Mouse (Mus musculus) embryonic facial prominence, embryonic 15.5 days (tissue): ENCODE results near the gene Spg20. TPM values are rescaled to one million over a fixed set of nuclear protein-coding genes. Genes with fewer than 3 reads are reported as not detected.

Experiments used
- ATAC-seq: fragments of 200-750 bp; cut with Nextera tagmentation; 2 replicates; pipeline ENCODE4 v1.8.0; 2017; ENCODE audit warnings: low read depth, moderate TSS enrichment; ENCODE audit not compliant: insufficient number of reproducible peaks, low FRiP score, low TSS enrichment
- H3K27ac ChIP-seq: fragments of 300-500 bp; sonication (generic); replicated peaks from 2 replicates; pipeline ENCODE4 v1.5.1; 2015; ENCODE audit warnings: mild to moderate bottlenecking, inconsistent platforms
- H3K27me3 ChIP-seq: fragments of 300-500 bp; sonication (generic); 2 replicates; pipeline ENCODE4 v1.6.1; 2015; ENCODE audit warnings: inconsistent platforms
- H3K36me3 ChIP-seq: fragments of 300-500 bp; sonication (generic); 2 replicates; pipeline ENCODE4 v1.6.1; 2015; ENCODE audit warnings: mild to moderate bottlenecking, inconsistent platforms
- H3K4me1 ChIP-seq: fragments of 300-500 bp; sonication (generic); 2 replicates; pipeline ENCODE4 v1.6.1; 2015; ENCODE audit warnings: inconsistent platforms
- H3K4me2 ChIP-seq: fragments of 300-500 bp; sonication (generic); replicated peaks from 2 replicates; pipeline ENCODE4 v1.6.1; 2015; ENCODE audit warnings: mild to moderate bottlenecking, inconsistent platforms
- H3K4me3 ChIP-seq: fragments of 300-500 bp; sonication (generic); replicated peaks from 2 replicates; pipeline ENCODE4 v1.5.1; 2015; ENCODE audit warnings: mild to moderate bottlenecking, inconsistent platforms
- H3K9ac ChIP-seq: fragments of 300-500 bp; sonication (generic); 2 replicates; pipeline ENCODE4 v1.6.1; 2015; ENCODE audit warnings: inconsistent platforms
- H3K9me3 ChIP-seq: fragments of 300-500 bp; sonication (generic); replicated peaks from 2 replicates; pipeline ENCODE4 v1.6.1; 2016; ENCODE audit warnings: inconsistent platforms
- WGBS: fragments of 180-500 bp; shearing (Covaris S2); methylation state at CpG from one replicate; pipeline ENCODE4 v1.1.7; 2015; 5-methylcytosine and 5-hydroxymethylcytosine counted together
- polyA plus RNA-seq: library from polyadenylated mRNA; unstranded; fragments of >200 nt; fragmentation: Nextera tagmentation; extraction: Ambion mirVana; gene quantifications from 2 replicates; pipeline ENCODE4 v1.2.1, GENCODE M21; 2015

Spg20 gene
- polyA plus RNA-seq, 1 experiment from 2014 or later: 67.8 TPM

- no peaks in the 10 kb centered on the region for H3K9me3 ChIP-seq
- no peak for ATAC-seq
Measured at GRCm38 (mm10) chr3:55084781-55085180, 27.1 kb upstream of the Spg20 start.

GRCm38 (mm10) chr3:55085716-55086115, 26.2 kb upstream of the Spg20 start:
- H3K36me3 ChIP-seq: no peaks in the 10 kb centered on the region
- no peaks in the 10 kb centered on the region for H3K27me3 ChIP-seq
- H3K4me1 ChIP-seq: no peaks in the 10 kb centered on the region
- no peaks in the 10 kb centered on the region for H3K9me3 ChIP-seq
- H3K27ac ChIP-seq: no peak overlapping the region
- H3K4me2 ChIP-seq: no peak overlapping the region
- H3K4me3 ChIP-seq: no peak overlapping the region
- WGBS: 53% methylated on average over 3 of the region's 3 CpGs
- ATAC-seq: no peak
- H3K9ac ChIP-seq: no peak overlapping the region

More at GRCm38 (mm10) chr3:55084781-55085180, 27.1 kb upstream of the Spg20 start:
- WGBS: 52% methylated on average over 6 of the region's 6 CpGs
- H3K4me2 ChIP-seq: no peak overlapping the region
- H3K4me3 ChIP-seq: no peak overlapping the region
- no peaks in the 10 kb centered on the region for H3K36me3 ChIP-seq
- no peaks in the 10 kb centered on the region for H3K4me1 ChIP-seq
- H3K27ac ChIP-seq: no peak overlapping the region
- no peak overlapping the region for H3K9ac ChIP-seq
- no peaks in the 10 kb centered on the region for H3K27me3 ChIP-seq

- Histone ChIP-seq H3K9ac (no peak overlapping the region), H3K4me2 (no peak overlapping the region), H3K27ac (no peak overlapping the region), H3K36me3 (no peaks in the 10 kb centered on the region), H3K4me1 (no peaks in the 10 kb centered on the region), H3K27me3 (no peaks in the 10 kb centered on the region), H3K4me3 (no peak overlapping the region), H3K9me3 (no peaks in the 10 kb centered on the region)
- 60% methylated on average over 5 of the region's 5 CpGs for WGBS
- no peak for ATAC-seq
Measured at GRCm38 (mm10) chr3:55086948-55087347, 25.0 kb upstream of the Spg20 start.

GRCm38 (mm10) chr3:55087360-55087759, 24.5 kb upstream of the Spg20 start:
- Histone ChIP-seq H3K4me2 (no peak overlapping the region), H3K4me3 (no peak overlapping the region), H3K27ac (no peak overlapping the region), H3K36me3 (no peaks in the 10 kb centered on the region), H3K9ac (no peak overlapping the region), H3K4me1 (no peaks in the 10 kb centered on the region), H3K27me3 (no peaks in the 10 kb centered on the region), H3K9me3 (no peaks in the 10 kb centered on the region)
- 50% methylated on average over 4 of the region's 4 CpGs for WGBS
- ATAC-seq: no peak

- H3K36me3 ChIP-seq: no peaks in the 10 kb centered on the region
- H3K27ac ChIP-seq: no peak overlapping the region
- no peak for ATAC-seq
- no peaks in the 10 kb centered on the region for H3K27me3 ChIP-seq
- no peaks in the 10 kb centered on the region for H3K4me1 ChIP-seq
- H3K4me3 ChIP-seq: no peak overlapping the region
- H3K9ac ChIP-seq: no peak overlapping the region
- no peaks in the 10 kb centered on the region for H3K9me3 ChIP-seq
- 59% methylated on average over 4 of the region's 4 CpGs for WGBS
- H3K4me2 ChIP-seq: no peak overlapping the region
Measured at GRCm38 (mm10) chr3:55088359-55088758, 23.5 kb upstream of the Spg20 start.

GRCm38 (mm10) chr3:55088843-55089242, 23.1 kb upstream of the Spg20 start:
- Histone ChIP-seq H3K36me3 (no peaks in the 10 kb centered on the region), H3K27ac (no peak overlapping the region), H3K4me3 (no peak overlapping the region), H3K27me3 (no peaks in the 10 kb centered on the region), H3K4me2 (no peak overlapping the region), H3K4me1 (no peaks in the 10 kb centered on the region), H3K9ac (no peak overlapping the region), H3K9me3 (no peaks in the 10 kb centered on the region)
- ATAC-seq: no peak
- WGBS: 66% methylated on average over 3 of the region's 3 CpGs

GRCm38 (mm10) chr3:55089291-55089690, 22.6 kb upstream of the Spg20 start:
- Histone ChIP-seq H3K9ac (no peak overlapping the region), H3K27ac (no peak overlapping the region), H3K4me2 (no peak overlapping the region), H3K4me3 (no peak overlapping the region), H3K9me3 (no peaks in the 10 kb centered on the region), H3K27me3 (no peaks in the 10 kb centered on the region), H3K36me3 (no peaks in the 10 kb centered on the region), H3K4me1 (no peaks in the 10 kb centered on the region)
- WGBS: 74% methylated on average over 4 of the region's 4 CpGs
- no peak for ATAC-seq

- Histone ChIP-seq H3K4me2 (no peak overlapping the region), H3K27ac (no peak overlapping the region), H3K4me1 (0 out of 2 replicates have a peak, but pooled peaks cover 4% of the 10 kb centered on the region), H3K27me3 (no peaks in the 10 kb centered on the region), H3K4me3 (no peak overlapping the region), H3K9me3 (no peaks in the 10 kb centered on the region), H3K9ac (no peak overlapping the region), H3K36me3 (no peaks in the 10 kb centered on the region)
- ATAC-seq: no peak
- WGBS: 83% methylated on average over 1 of the region's 1 CpGs
Measured at GRCm38 (mm10) chr3:55093161-55093560, 18.7 kb upstream of the Spg20 start.

GRCm38 (mm10) chr3:55095968-55096654, 15.8 kb upstream of the Spg20 start:
- Histone ChIP-seq H3K9ac (no peak overlapping the region), H3K4me2 (peak overlapping the region; percentile 32; the same call in 1 of the 2 replicates), H3K9me3 (no peaks in the 10 kb centered on the region), H3K4me3 (no peak overlapping the region), H3K27ac (peak overlapping the region; percentile 87), H3K27me3 (no peaks in the 10 kb centered on the region), H3K36me3 (no peaks in the 10 kb centered on the region), H3K4me1 (0 out of 2 replicates have a peak, but pooled peaks cover 4% of the 10 kb centered on the region)
- ATAC-seq: peak; percentile 73
- 18% methylated on average over 8 of the region's 8 CpGs for WGBS

GRCm38 (mm10) chr3:55096655-55097005, 15.3 kb upstream of the Spg20 start:
- Histone ChIP-seq H3K27me3 (no peaks in the 10 kb centered on the region), H3K9me3 (no peaks in the 10 kb centered on the region), H3K9ac (no peak overlapping the region), H3K36me3 (no peaks in the 10 kb centered on the region), H3K4me3 (no peak overlapping the region), H3K4me1 (0 out of 2 replicates have a peak, but pooled peaks cover 4% of the 10 kb centered on the region), H3K4me2 (0 out of 2 replicates have a peak overlapping the region, but pooled peaks have one; percentile 32), H3K27ac (peak overlapping the region; percentile 87)
- 61% methylated on average over 2 of the region's 2 CpGs for whole genome bisulfite sequencing
- ATAC-seq: no peak

GRCm38 (mm10) chr3:55097186-55097585, 14.7 kb upstream of the Spg20 start:
- no peak overlapping the region for H3K4me2 ChIP-seq
- 0 out of 2 replicates have a peak overlapping the region, but pooled peaks have one; percentile 87 for H3K27ac ChIP-seq
- no peak overlapping the region for H3K9ac ChIP-seq
- no peaks in the 10 kb centered on the region for H3K9me3 ChIP-seq
- ATAC-seq: no peak
- H3K36me3 ChIP-seq: no peaks in the 10 kb centered on the region
- 0 out of 2 replicates have a peak, but pooled peaks cover 4% of the 10 kb centered on the region for H3K4me1 ChIP-seq
- H3K4me3 ChIP-seq: no peak overlapping the region
- 58% methylated on average over 2 of the region's 2 CpGs for WGBS
- H3K27me3 ChIP-seq: no peaks in the 10 kb centered on the region

GRCm38 (mm10) chr3:55098014-55098413, 13.9 kb upstream of the Spg20 start:
- H3K27me3 ChIP-seq: no peaks in the 10 kb centered on the region
- no peak overlapping the region for H3K9ac ChIP-seq
- no peak overlapping the region for H3K4me3 ChIP-seq
- no peak overlapping the region for H3K27ac ChIP-seq
- 68% methylated on average over 2 of the region's 2 CpGs for WGBS
- no peak for ATAC-seq
- H3K4me1 ChIP-seq: 0 out of 2 replicates have a peak, but pooled peaks cover 4% of the 10 kb centered on the region
- H3K4me2 ChIP-seq: no peak overlapping the region
- no peaks in the 10 kb centered on the region for H3K36me3 ChIP-seq
- no peaks in the 10 kb centered on the region for H3K9me3 ChIP-seq
